Mouse (Mus musculus) bone marrow macrophage, adult 2 months (primary cell): ENCODE results near the gene Vtn.

Experiments
- CTCF ChIP-seq: IDR thresholded peaks from 2 replicates; pipeline ENCODE4 v1.5.1; 2012; ENCODE audit warnings: low read depth, mild to moderate bottlenecking, low read length, moderate library complexity
- POLR2A ChIP-seq: IDR thresholded peaks from 2 replicates; pipeline ENCODE4 v1.6.1; 2012; ENCODE audit warnings: mild to moderate bottlenecking, low read depth, low read length, borderline replicate concordance

GRCm38 (mm10) chr11:78518931-78519330, 20.0 kb downstream of the Vtn start:
- TF ChIP-seq POLR2A (no peak), CTCF (no peak)
